Mouse (Mus musculus): ENCODE data around the gene Pcp2. TPM values are rescaled to one million over a fixed set of nuclear protein-coding genes. Genes with fewer than 3 reads are reported as not detected.
"Not testable (repeated sequence)": the region's sequence is repeated elsewhere in the genome, so short reads cannot be mapped to it uniquely, and the experiment has no call there.

Gene Pcp2
- polyA plus RNA-seq, 1 experiment from 2014 or later: not detected

- no peaks in the 10 kb centered on the region for H3K27me3 ChIP-seq (replicated peaks; ENCODE audit: control insufficient read depth, insufficient read depth, low read length)
- H3K36me3 ChIP-seq (ENCODE audit: control insufficient read depth, insufficient read depth): peaks cover 7% of the 10 kb centered on the region
- peak overlapping the region; percentile 35; the same call in 1 of the 2 replicates for H3K27ac ChIP-seq (ENCODE audit: low read depth, low read length)
- H3K4me3 ChIP-seq (ENCODE audit: low read depth, low read length): no peak overlapping the region
- H3K9ac ChIP-seq (ENCODE audit: low read depth, low read length): no peak overlapping the region
- no peak overlapping the region for H3K4me2 ChIP-seq (replicated peaks; ENCODE audit: low read depth)
- H3K4me1 ChIP-seq (replicated peaks; ENCODE audit: control insufficient read depth, insufficient read depth, low read length): no peaks in the 10 kb centered on the region
- ATAC-seq: no peak; the same call in 1 of the 2 replicates
- 53% methylated on average over 3 of the region's 3 CpGs for WGBS
- no peak for TF ChIP-seq CTCF (IDR thresholded peaks at IDR 0.05; ENCODE audit: low read depth)
- no peaks in the 10 kb centered on the region for H3K9me3 ChIP-seq (ENCODE audit: control insufficient read depth)
Observed at GRCm38 (mm10) chr8:3593470-3593869, 31.9 kb downstream of the Pcp2 start.

- Histone ChIP-seq H3K27ac (ENCODE audit: low read depth, low read length) (peak overlapping the region; percentile 98), H3K9me3 (ENCODE audit: control insufficient read depth) (no peaks in the 10 kb centered on the region), H3K4me1 (replicated peaks; ENCODE audit: control insufficient read depth, insufficient read depth, low read length) (no peaks in the 10 kb centered on the region), H3K9ac (ENCODE audit: low read depth, low read length) (peak overlapping the region; percentile 93), H3K4me3 (ENCODE audit: low read depth, low read length) (peak overlapping the region; percentile 81), H3K36me3 (ENCODE audit: control insufficient read depth, insufficient read depth) (no peaks in the 10 kb centered on the region), H3K4me2 (replicated peaks; ENCODE audit: low read depth) (peak overlapping the region; percentile 79), H3K27me3 (replicated peaks; ENCODE audit: control insufficient read depth, insufficient read depth, low read length) (no peaks in the 10 kb centered on the region)
- peak; percentile 53 for ATAC-seq
- TF ChIP-seq CTCF (IDR thresholded peaks at IDR 0.05; ENCODE audit: low read depth): no peak
- WGBS: 5% methylated on average over 11 of the region's 11 CpGs
Observed at GRCm38 (mm10) chr8:3588258-3588633, 37.1 kb downstream of the Pcp2 start.

- peak overlapping the region; percentile 93 for H3K9ac ChIP-seq (ENCODE audit: low read depth, low read length)
- no peaks in the 10 kb centered on the region for H3K4me1 ChIP-seq (replicated peaks; ENCODE audit: control insufficient read depth, insufficient read depth, low read length)
- peak; percentile 88 for ATAC-seq
- H3K27ac ChIP-seq (ENCODE audit: low read depth, low read length): peak overlapping the region; percentile 98
- H3K4me3 ChIP-seq (ENCODE audit: low read depth, low read length): peak overlapping the region; percentile 81
- H3K27me3 ChIP-seq (replicated peaks; ENCODE audit: control insufficient read depth, insufficient read depth, low read length): no peaks in the 10 kb centered on the region
- peak overlapping the region; percentile 79 for H3K4me2 ChIP-seq (replicated peaks; ENCODE audit: low read depth)
- WGBS: under 1% methylated on average over 76 of the region's 77 CpGs
- H3K9me3 ChIP-seq (ENCODE audit: control insufficient read depth): no peaks in the 10 kb centered on the region
- no peaks in the 10 kb centered on the region for H3K36me3 ChIP-seq (ENCODE audit: control insufficient read depth, insufficient read depth)
- TF ChIP-seq CTCF (IDR thresholded peaks at IDR 0.05; ENCODE audit: low read depth): 0 out of 2 replicates have a peak, but pooled peaks have one; percentile 7
Observed at GRCm38 (mm10) chr8:3587391-3588257, 37.7 kb downstream of the Pcp2 start.

DNA sequence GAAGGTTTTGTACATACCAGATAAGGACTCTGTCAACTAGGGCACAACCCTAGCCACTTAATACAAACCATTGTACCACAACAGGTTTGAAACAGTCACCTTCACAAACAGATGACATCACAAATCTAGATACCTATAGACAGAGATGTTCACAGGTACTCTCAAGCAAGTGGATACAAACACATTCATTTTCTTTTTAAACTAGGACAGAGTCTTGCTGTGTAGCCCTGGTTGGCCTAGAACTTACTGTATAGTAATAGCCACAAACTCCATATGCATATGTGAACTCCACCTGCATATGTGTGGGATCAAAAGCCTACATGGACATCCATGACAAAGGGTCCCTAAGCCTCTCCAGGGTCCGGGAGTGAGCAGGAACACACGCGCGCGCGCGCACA is 38.4 kb downstream of the Pcp2 start, which contains the start of gene Camsap3:
Gene Camsap3, plus strand, starts transcription at position 301 of the 398 bp plus-strand sequence.
- Histone ChIP-seq H3K36me3 (ENCODE audit: control insufficient read depth, insufficient read depth) (no peaks in the 10 kb centered on the region), H3K27me3 (replicated peaks; ENCODE audit: control insufficient read depth, insufficient read depth, low read length) (no peaks in the 10 kb centered on the region), H3K4me3 (ENCODE audit: low read depth, low read length) (peak within 1 kb of the TSS; percentile 81), H3K27ac (ENCODE audit: low read depth, low read length) (peak within 1 kb of the TSS; percentile 98), H3K4me1 (replicated peaks; ENCODE audit: control insufficient read depth, insufficient read depth, low read length) (no peaks in the 10 kb centered on the region), H3K9me3 (ENCODE audit: control insufficient read depth) (no peaks in the 10 kb centered on the region), H3K4me2 (replicated peaks; ENCODE audit: low read depth) (peak within 1 kb of the TSS; percentile 79), H3K9ac (ENCODE audit: low read depth, low read length) (peak within 1 kb of the TSS; percentile 93)
- TF ChIP-seq CTCF (IDR thresholded peaks at IDR 0.05; ENCODE audit: low read depth): no peak
- ATAC-seq: no peak
- 6% methylated on average over 7 of the region's 7 CpGs for WGBS

DNA sequence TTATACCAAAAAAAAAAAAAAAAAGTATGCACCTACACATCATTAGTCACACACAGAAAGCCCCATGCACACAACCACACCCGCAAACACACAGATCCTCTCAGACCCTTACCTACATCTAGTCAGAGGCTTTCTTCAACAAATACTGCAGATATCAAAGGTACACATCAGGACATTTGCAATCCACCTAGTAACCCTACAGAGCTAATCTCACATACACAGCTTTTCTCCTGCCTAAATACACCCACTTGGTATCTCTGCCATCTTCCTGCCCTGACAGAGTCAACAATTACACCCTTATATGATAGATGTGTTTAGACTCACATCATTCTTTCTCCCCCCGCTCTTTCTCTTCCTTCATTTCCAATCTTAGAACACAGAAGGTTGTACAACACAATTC is 38.9 kb downstream of the Pcp2 start:
- no peak overlapping the region for H3K4me2 ChIP-seq (replicated peaks; ENCODE audit: low read depth)
- no peaks in the 10 kb centered on the region for H3K4me1 ChIP-seq (replicated peaks; ENCODE audit: control insufficient read depth, insufficient read depth, low read length)
- H3K36me3 ChIP-seq (ENCODE audit: control insufficient read depth, insufficient read depth): no peaks in the 10 kb centered on the region
- TF ChIP-seq CTCF (IDR thresholded peaks at IDR 0.05; ENCODE audit: low read depth): no peak
- H3K27me3 ChIP-seq (replicated peaks; ENCODE audit: control insufficient read depth, insufficient read depth, low read length): no peaks in the 10 kb centered on the region
- 88% methylated on average over 2 of the region's 2 CpGs for WGBS
- H3K9ac ChIP-seq (ENCODE audit: low read depth, low read length): no peak overlapping the region
- H3K27ac ChIP-seq (ENCODE audit: low read depth, low read length): no peak overlapping the region
- ATAC-seq: no peak
- H3K9me3 ChIP-seq (ENCODE audit: control insufficient read depth): no peaks in the 10 kb centered on the region
- H3K4me3 ChIP-seq (ENCODE audit: low read depth, low read length): no peak overlapping the region

DNA sequence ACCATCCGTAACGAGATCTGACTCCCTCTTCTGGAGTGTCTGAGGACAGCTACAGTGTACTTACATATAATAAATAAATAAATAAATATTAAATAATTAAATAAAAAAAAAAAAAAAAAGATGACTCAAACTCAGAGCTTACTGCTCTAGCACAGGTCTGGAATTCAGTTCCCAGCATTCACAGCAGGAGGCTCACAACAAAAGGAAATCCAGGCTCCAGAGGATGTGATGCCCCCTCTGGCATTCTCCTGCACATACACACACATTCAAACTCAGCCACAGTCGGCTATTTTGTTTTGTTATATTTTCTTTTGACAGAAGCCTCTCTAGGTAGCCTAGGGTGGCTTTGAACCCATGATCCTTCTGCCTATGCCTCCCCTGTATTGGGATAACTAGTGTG is 43.4 kb downstream of the Pcp2 start:
- not testable (repeated sequence) for H3K4me1 ChIP-seq (replicated peaks; ENCODE audit: control insufficient read depth, insufficient read depth, low read length); H3K27ac ChIP-seq (ENCODE audit: low read depth, low read length); H3K9me3 ChIP-seq (ENCODE audit: control insufficient read depth); H3K4me2 ChIP-seq (replicated peaks; ENCODE audit: low read depth); H3K36me3 ChIP-seq (ENCODE audit: control insufficient read depth, insufficient read depth); H3K4me3 ChIP-seq (ENCODE audit: low read depth, low read length); ATAC-seq; H3K27me3 ChIP-seq (replicated peaks; ENCODE audit: control insufficient read depth, insufficient read depth, low read length); H3K9ac ChIP-seq (ENCODE audit: low read depth, low read length)
- whole genome bisulfite sequencing: 91% methylated on average over 1 of the region's 3 CpGs

Data from intestine, postnatal 0 days (tissue).